Mouse (Mus musculus) limb, embryonic 14.5 days (tissue): Measurements from ENCODE around the gene Rbl1. TPM values are rescaled to one million over a fixed set of nuclear protein-coding genes. Genes with fewer than 3 reads are reported as not detected.

Experiments
- ATAC-seq: fragments of 200-750 bp; cut with Nextera tagmentation; 2 replicates; pipeline ENCODE4 v1.8.0; 2017; ENCODE audit warnings: low read depth, moderate number of reproducible peaks, moderate TSS enrichment; ENCODE audit not compliant: low FRiP score
- DNase-seq: peaks from one replicate; pipeline ENCODE4 v3.0.0-alpha.2; 2015; ENCODE audit warnings: low spot score
- H3K27ac ChIP-seq: fragments of 300-500 bp; sonication (generic); replicated peaks from 2 replicates; pipeline ENCODE4 v1.5.1; 2014; ENCODE audit warnings: low read depth, mild to moderate bottlenecking, low read length, moderate library complexity, mixed read lengths
- H3K27me3 ChIP-seq: fragments of 300-500 bp; sonication (generic); 2 replicates; pipeline ENCODE4 v1.6.1; 2014; ENCODE audit warnings: low read length, mixed read lengths; ENCODE audit not compliant: control insufficient read depth, insufficient read depth
- H3K36me3 ChIP-seq: fragments of 300-500 bp; sonication (generic); 2 replicates; pipeline ENCODE4 v1.6.1; 2014; ENCODE audit warnings: mild to moderate bottlenecking, low read length, moderate library complexity, mixed read lengths; ENCODE audit not compliant: control insufficient read depth, insufficient read depth
- H3K4me1 ChIP-seq: fragments of 300-500 bp; sonication (generic); 2 replicates; pipeline ENCODE4 v1.6.1; 2014; ENCODE audit warnings: antibody characterized with exemption, low read length, mixed read lengths; ENCODE audit not compliant: control insufficient read depth, insufficient read depth
- H3K4me2 ChIP-seq: fragments of 300-500 bp; sonication (generic); replicated peaks from 2 replicates; pipeline ENCODE4 v1.6.1; 2014; ENCODE audit warnings: low read depth, mild to moderate bottlenecking, low read length, moderate library complexity; ENCODE audit not compliant: severe bottlenecking
- H3K4me3 ChIP-seq: fragments of 300-500 bp; sonication (generic); replicated peaks from 2 replicates; pipeline ENCODE4 v1.5.1; 2014; ENCODE audit warnings: low read length
- H3K9ac ChIP-seq: fragments of 300-500 bp; sonication (generic); 2 replicates; pipeline ENCODE4 v1.6.1; 2014; ENCODE audit warnings: mild to moderate bottlenecking, low read depth, low read length, moderate library complexity; ENCODE audit not compliant: severe bottlenecking
- H3K9me3 ChIP-seq: fragments of 300-500 bp; sonication (generic); 2 replicates; pipeline ENCODE4 v1.6.1; 2016; ENCODE audit warnings: low read length; ENCODE audit not compliant: control insufficient read depth
- POLR2A ChIP-seq: fragments of 200-500 bp; IDR thresholded peaks from 2 replicates; pipeline ENCODE4 v1.8.0; 2012; ENCODE audit warnings: inconsistent platforms, mild to moderate bottlenecking, moderate library complexity, borderline replicate concordance; ENCODE audit not compliant: insufficient read depth, insufficient read length; ENCODE audit errors: extremely low read depth
- WGBS: fragments of 180-500 bp; shearing (Covaris S2); extraction: QIAGEN DNeasy Blood & Tissue Kit; methylation state at CpG from one replicate; pipeline ENCODE4 v1.1.7; 2014; 5-methylcytosine and 5-hydroxymethylcytosine counted together
- polyA plus RNA-seq, 2 experiments: library from polyadenylated mRNA; depleted of rRNA in 1 of 2; stranded (reverse) in 1 of 2; unstranded in 1 of 2; fragments of >200 nt; fragmentation: Nextera tagmentation in 1 of 2; extraction: Ambion mirVana in 1 of 2; gene quantifications; 2 replicates each; pipeline versions ENCODE4 v1.2.1 to v1.2.3; 2012 to 2014

Rbl1 gene
- polyA plus RNA-seq, 2 experiments = 19.9 to 20.2 TPM

DNA sequence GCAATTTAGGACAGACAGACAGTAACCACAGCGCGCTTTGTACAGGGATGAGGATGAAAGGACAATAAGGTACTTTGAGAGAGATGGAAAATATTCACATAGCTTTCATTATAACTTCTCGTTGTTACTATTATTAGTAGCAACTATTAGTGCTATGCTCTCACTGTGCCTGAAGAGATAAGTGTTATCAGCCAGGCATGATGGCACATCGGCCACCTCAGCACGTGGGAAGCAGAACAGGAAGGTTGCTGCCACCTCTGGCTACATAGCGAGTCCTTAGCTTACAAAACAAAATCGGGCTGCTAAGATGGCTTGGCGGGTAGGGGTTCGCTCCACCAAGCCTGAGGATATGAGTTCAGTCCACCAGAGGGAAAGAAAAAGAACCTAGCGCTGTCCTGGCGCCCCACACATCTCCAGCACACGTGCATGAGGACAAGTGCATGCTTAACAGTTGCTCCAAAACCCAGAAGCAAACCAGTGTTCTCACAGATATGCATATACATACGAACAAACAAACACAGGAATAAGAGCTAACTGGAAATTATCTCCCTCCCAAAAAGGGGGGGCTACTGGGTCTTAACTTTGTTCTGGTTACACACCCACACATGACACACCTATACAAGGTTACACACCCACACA is 19.2 kb downstream of the Rbl1 start:
- peaks cover 55% of the 10 kb centered on the region for H3K36me3 ChIP-seq
- H3K9ac ChIP-seq = no peak overlapping the region
- WGBS = 89% methylated on average over 13 of the region's 13 CpGs
- H3K27ac ChIP-seq = no peak overlapping the region
- no peaks in the 10 kb centered on the region for H3K4me1 ChIP-seq
- ATAC-seq (no peak), DNase-seq (no peak)
- no peak overlapping the region for H3K4me2 ChIP-seq
- no peak overlapping the region for H3K4me3 ChIP-seq
- no peaks in the 10 kb centered on the region for H3K9me3 ChIP-seq
- H3K27me3 ChIP-seq = no peaks in the 10 kb centered on the region
- TF ChIP-seq POLR2A = no peak

GRCm38 (mm10) chr2:157178167-157178566 is 26.2 kb downstream of the Rbl1 start:
- H3K36me3 ChIP-seq = peaks cover 43% of the 10 kb centered on the region

GRCm38 (mm10) chr2:157176248-157176647 is 28.1 kb downstream of the Rbl1 start:
- peaks cover 49% of the 10 kb centered on the region for H3K36me3 ChIP-seq
- H3K9me3 ChIP-seq = no peaks in the 10 kb centered on the region
- no peaks in the 10 kb centered on the region for H3K27me3 ChIP-seq
- WGBS = 80% methylated on average over 3 of the region's 3 CpGs
- no peak for TF ChIP-seq POLR2A
- ATAC-seq = no peak
- no peak overlapping the region for H3K4me2 ChIP-seq
- H3K4me1 ChIP-seq = no peaks in the 10 kb centered on the region
- no peak for DNase-seq
- H3K27ac ChIP-seq = no peak overlapping the region
- H3K4me3 ChIP-seq = no peak overlapping the region
- no peak overlapping the region for H3K9ac ChIP-seq

More at GRCm38 (mm10) chr2:157178167-157178566, 26.2 kb downstream of the Rbl1 start:
- DNase-seq (no peak), ATAC-seq (no peak)
- H3K27ac ChIP-seq = no peak overlapping the region
- WGBS = 82% methylated on average over 6 of the region's 6 CpGs
- H3K27me3 ChIP-seq = no peaks in the 10 kb centered on the region
- H3K4me1 ChIP-seq = no peaks in the 10 kb centered on the region
- no peaks in the 10 kb centered on the region for H3K9me3 ChIP-seq
- H3K9ac ChIP-seq = no peak overlapping the region
- no peak overlapping the region for H3K4me2 ChIP-seq
- no peak overlapping the region for H3K4me3 ChIP-seq
- TF ChIP-seq POLR2A = no peak

DNA sequence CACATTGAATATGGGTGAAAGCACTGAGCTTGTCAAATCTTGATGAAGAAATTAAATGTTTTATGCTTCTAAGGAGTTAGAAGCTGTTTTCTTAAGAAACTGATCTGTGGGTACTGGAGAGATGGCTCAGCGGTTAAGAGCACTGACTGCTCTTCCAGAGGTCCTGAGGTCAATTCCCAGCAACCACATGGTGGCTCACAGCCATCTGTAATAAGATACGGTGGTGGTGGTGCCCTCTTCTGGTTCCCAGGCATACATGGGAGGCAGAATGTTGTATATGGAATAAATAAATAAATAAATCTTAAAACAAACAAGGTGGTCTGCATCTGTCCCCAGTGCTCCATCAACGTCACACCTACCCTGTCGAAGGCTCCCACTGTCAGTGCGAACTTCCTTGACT is 29.9 kb downstream of the Rbl1 start:
- WGBS = 73% methylated on average over 5 of the region's 5 CpGs
- H3K4me2 ChIP-seq = no peak overlapping the region
- no peak overlapping the region for H3K27ac ChIP-seq
- no peaks in the 10 kb centered on the region for H3K9me3 ChIP-seq
- H3K4me3 ChIP-seq = no peak overlapping the region
- no peak for DNase-seq
- no peaks in the 10 kb centered on the region for H3K27me3 ChIP-seq
- H3K9ac ChIP-seq = no peak overlapping the region
- H3K36me3 ChIP-seq = peaks cover 57% of the 10 kb centered on the region
- no peak for TF ChIP-seq POLR2A
- no peak for ATAC-seq
- H3K4me1 ChIP-seq = no peaks in the 10 kb centered on the region

DNA sequence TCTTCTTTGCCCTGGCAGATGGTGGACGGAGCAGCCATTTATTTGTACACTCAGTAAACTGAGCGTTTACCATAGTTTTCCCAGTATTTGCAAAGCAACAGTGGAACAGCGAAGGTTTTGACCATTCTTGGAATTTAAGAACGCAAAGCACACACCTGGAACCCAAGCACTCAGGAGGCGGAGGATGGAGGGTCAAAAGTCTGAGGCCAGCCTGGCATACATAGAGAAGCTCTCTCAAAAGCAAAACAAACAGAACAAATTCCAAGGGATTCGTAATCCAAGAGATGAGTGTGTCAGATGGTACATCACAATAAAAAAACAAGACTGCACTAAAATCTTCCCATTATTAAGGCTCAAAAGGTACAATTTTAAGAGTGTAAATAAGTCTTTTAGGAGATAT is 30.8 kb downstream of the Rbl1 start:
- Histone ChIP-seq H3K4me1 (no peaks in the 10 kb centered on the region), H3K9me3 (no peaks in the 10 kb centered on the region), H3K9ac (no peak overlapping the region), H3K4me2 (no peak overlapping the region), H3K27me3 (no peaks in the 10 kb centered on the region), H3K36me3 (peaks cover 62% of the 10 kb centered on the region), H3K4me3 (no peak overlapping the region), H3K27ac (no peak overlapping the region)
- 95% methylated on average over 6 of the region's 6 CpGs for WGBS
- TF ChIP-seq POLR2A = no peak
- ATAC-seq = no peak
- no peak for DNase-seq
